In genomic region chr8:36339449-36339848, GRCm38 (mm10) we compare ENCODE assay signal across 28 mouse cellular contexts.
"Had no signal": no experiment of that assay in that cellular context is flagged by ENCODE, and none has a peak within 500 bp of the region (broad histone marks: within the 10 kb centered on the region; RNA-seq: fewer than 3 reads in every experiment).

No protein-coding gene starts in this region.

- DNase-seq: gastrocnemius, postnatal 14 days; gastrocnemius, postnatal 36 days; heart, adult 11 months; heart, adult 2 months; heart, postnatal 14 days; heart, postnatal 36 days; kidney, adult 18-20 months; kidney, adult 8-10 months; kidney, postnatal 10 days; kidney, postnatal 25 days; kidney, postnatal 4 days; layer of hippocampus, adult 9-11 months; liver; liver, embryonic 13.5 days; liver, postnatal 0 days had no signal

- H3K4me3 ChIP-seq: heart, adult 2 months; heart, embryonic 13.5 days; heart, embryonic 15.5 days; hindbrain, embryonic 12.5 days; intestine, embryonic 15.5 days; left cerebral cortex, adult 2 months; limb, embryonic 10.5 days; limb, embryonic 12.5 days; liver, embryonic 13.5 days; liver, embryonic 15.5 days had no signal

- H3K36me3 ChIP-seq: heart, embryonic 13.5 days; heart, embryonic 15.5 days; hindbrain, embryonic 12.5 days; intestine, embryonic 15.5 days; limb, embryonic 10.5 days; limb, embryonic 12.5 days; liver, embryonic 13.5 days; liver, embryonic 15.5 days had no signal

- H3K4me2 ChIP-seq: heart, embryonic 11.5 days; heart, embryonic 13.5 days; heart, embryonic 15.5 days; hindbrain, embryonic 12.5 days; hindbrain, embryonic 14.5 days; intestine, embryonic 15.5 days; limb, embryonic 12.5 days; liver, embryonic 11.5 days; liver, embryonic 13.5 days; liver, embryonic 15.5 days had no signal

- H3K27me3 ChIP-seq: heart, embryonic 13.5 days; heart, embryonic 15.5 days; hindbrain, embryonic 12.5 days; intestine, embryonic 15.5 days; limb, embryonic 12.5 days; liver, embryonic 13.5 days; liver, embryonic 15.5 days had no signal

- ATAC-seq: inflammation-experienced regulatory T-cells, adult 6 months; intestine, embryonic 15.5 days; intestine, postnatal 0 days; liver, postnatal 0 days had no signal

- H3K9me3 ChIP-seq: heart, embryonic 13.5 days; heart, embryonic 15.5 days; hindbrain, embryonic 12.5 days; intestine, embryonic 15.5 days; limb, embryonic 10.5 days; limb, embryonic 12.5 days; liver, embryonic 13.5 days; liver, embryonic 15.5 days had no signal

- H3K27ac ChIP-seq: heart, adult 2 months; heart, embryonic 13.5 days; heart, embryonic 15.5 days; hindbrain, embryonic 12.5 days; hindbrain, embryonic 14.5 days; intestine, embryonic 15.5 days; left cerebral cortex, adult 2 months; limb, embryonic 10.5 days; limb, embryonic 12.5 days; liver, embryonic 13.5 days; liver, embryonic 15.5 days had no signal

- H3K4me1 ChIP-seq: heart, embryonic 13.5 days; hindbrain, embryonic 12.5 days; intestine, embryonic 15.5 days; liver, embryonic 13.5 days; liver, embryonic 15.5 days had no signal

- H3K9ac ChIP-seq: heart, embryonic 13.5 days; heart, embryonic 15.5 days; hindbrain, embryonic 12.5 days; hindbrain, embryonic 14.5 days; intestine, embryonic 15.5 days; limb, embryonic 12.5 days; liver, embryonic 13.5 days; liver, embryonic 15.5 days; liver, postnatal 0 days had no signal
